Mouse (Mus musculus) forebrain, postnatal 0 days (tissue): ENCODE measurements at regions not wholly inside any gene's neighbourhood (a gene's known extent, or its start where the extent isn't known, plus 50 kb on each side); places are given as distances from the start of the nearest gene placed in this dataset.

Experiments
- ATAC-seq: fragments of 200-750 bp; cut with Nextera tagmentation; 2 replicates; pipeline ENCODE4 v1.8.0; 2017; ENCODE audit warnings: mild to moderate bottlenecking, moderate library complexity
- DNase-seq: peaks from one replicate; pipeline ENCODE4 v3.0.0-alpha.2; 2015
- H3K27ac ChIP-seq: fragments of 300-500 bp; sonication (generic); 2 replicates; pipeline ENCODE4 v1.5.1; 2014; ENCODE audit warnings: low read depth, mild to moderate bottlenecking, antibody characterized with exemption, low read length, moderate library complexity, mixed read lengths
- H3K27me3 ChIP-seq: fragments of 300-500 bp; sonication (generic); 2 replicates; pipeline ENCODE4 v1.6.1; 2014; ENCODE audit warnings: mild to moderate bottlenecking, low read length, mixed read lengths; ENCODE audit not compliant: insufficient read depth
- H3K36me3 ChIP-seq: fragments of 300-500 bp; sonication (generic); 2 replicates; pipeline ENCODE4 v1.6.1; 2014; ENCODE audit warnings: mild to moderate bottlenecking, moderate library complexity; ENCODE audit not compliant: insufficient read depth
- H3K4me1 ChIP-seq: fragments of 300-500 bp; sonication (generic); 2 replicates; pipeline ENCODE4 v1.6.1; 2014; ENCODE audit warnings: antibody characterized with exemption; ENCODE audit not compliant: insufficient read depth
- H3K4me2 ChIP-seq: fragments of 300-500 bp; sonication (generic); 2 replicates; pipeline ENCODE4 v1.6.1; 2014; ENCODE audit warnings: low read depth, mild to moderate bottlenecking, moderate library complexity
- H3K4me3 ChIP-seq: fragments of 300-500 bp; sonication (generic); 2 replicates; pipeline ENCODE4 v1.5.1; 2014; ENCODE audit warnings: low read depth, low read length, mixed read lengths
- H3K9ac ChIP-seq: fragments of 300-500 bp; sonication (generic); 2 replicates; pipeline ENCODE4 v1.6.1; 2014; ENCODE audit warnings: mild to moderate bottlenecking
- H3K9me3 ChIP-seq: fragments of 300-500 bp; sonication (generic); 2 replicates; pipeline ENCODE4 v1.6.1; 2016; ENCODE audit warnings: low read length
- CTCF ChIP-seq: sonication (generic); IDR thresholded peaks from 2 replicates; pipeline ENCODE4 v1.5.1; 2016; ENCODE audit warnings: antibody characterized with exemption, control low read depth, low read depth
- WGBS: fragments of 180-500 bp; shearing (Covaris S2); extraction: QIAGEN DNeasy Blood & Tissue Kit; methylation state at CpG from one replicate; pipeline ENCODE4 v1.1.7; 2014; 5-methylcytosine and 5-hydroxymethylcytosine counted together

GRCm38 (mm10) chr13:94670961-94671360 is 117.7 kb upstream of the Tbca start:
- H3K9ac ChIP-seq = no peak overlapping the region
- no peak overlapping the region for H3K4me3 ChIP-seq
- TF ChIP-seq CTCF = no peak
- H3K36me3 ChIP-seq = no peaks in the 10 kb centered on the region
- H3K4me2 ChIP-seq = no peak overlapping the region
- no peaks in the 10 kb centered on the region for H3K9me3 ChIP-seq
- no peaks in the 10 kb centered on the region for H3K4me1 ChIP-seq
- ATAC-seq = no peak
- WGBS = 86% methylated on average over 8 of the region's 8 CpGs
- DNase-seq = no peak
- H3K27ac ChIP-seq = no peak overlapping the region
- peaks cover 12% of the 10 kb centered on the region for H3K27me3 ChIP-seq

GRCm38 (mm10) chr13:94680492-94681168 is 108.1 kb upstream of the Tbca start:
- Histone ChIP-seq H3K27ac (no peak overlapping the region), H3K27me3 (0 out of 2 replicates have a peak, but pooled peaks cover 9% of the 10 kb centered on the region), H3K4me1 (no peaks in the 10 kb centered on the region), H3K36me3 (no peaks in the 10 kb centered on the region), H3K9me3 (no peaks in the 10 kb centered on the region), H3K4me2 (0 out of 2 replicates have a peak overlapping the region, but pooled peaks have one; percentile 6), H3K4me3 (no peak overlapping the region), H3K9ac (no peak overlapping the region)
- 23% methylated on average over 17 of the region's 17 CpGs for WGBS
- DNase-seq (no peak), ATAC-seq (no peak)
- TF ChIP-seq CTCF = no peak

- no peak overlapping the region for H3K4me2 ChIP-seq
- DNase-seq (no peak), ATAC-seq (no peak)
- H3K9me3 ChIP-seq = no peaks in the 10 kb centered on the region
- no peak overlapping the region for H3K9ac ChIP-seq
- H3K4me1 ChIP-seq = no peaks in the 10 kb centered on the region
- H3K4me3 ChIP-seq = no peak overlapping the region
- WGBS = 89% methylated on average over 13 of the region's 13 CpGs
- no peaks in the 10 kb centered on the region for H3K36me3 ChIP-seq
- H3K27ac ChIP-seq = no peak overlapping the region
- peaks cover 15% of the 10 kb centered on the region; the same call in 1 of the 2 replicates for H3K27me3 ChIP-seq
- no peak for TF ChIP-seq CTCF
These were observed 107.1 kb upstream of the Tbca start for GRCm38 (mm10) chr13:94681606-94682005.

- ATAC-seq (no peak), DNase-seq (no peak)
- no peak overlapping the region for H3K9ac ChIP-seq
- no peak overlapping the region for H3K4me2 ChIP-seq
- no peak overlapping the region for H3K27ac ChIP-seq
- H3K27me3 ChIP-seq = peaks cover 18% of the 10 kb centered on the region; the same call in 1 of the 2 replicates
- no peaks in the 10 kb centered on the region for H3K9me3 ChIP-seq
- no peak for TF ChIP-seq CTCF
- H3K4me3 ChIP-seq = no peak overlapping the region
- WGBS = 12% methylated on average over 7 of the region's 7 CpGs
- H3K36me3 ChIP-seq = no peaks in the 10 kb centered on the region
- H3K4me1 ChIP-seq = no peaks in the 10 kb centered on the region
These were observed 103.5 kb upstream of the Tbca start for GRCm38 (mm10) chr13:94685191-94685590.

GRCm38 (mm10) chr13:94687295-94687694 is 101.4 kb upstream of the Tbca start:
- H3K4me3 ChIP-seq = no peak overlapping the region
- DNase-seq (no peak), ATAC-seq (no peak)
- no peak; the same call in 1 of the 2 replicates for TF ChIP-seq CTCF
- no peak overlapping the region for H3K4me2 ChIP-seq
- 64% methylated on average over 5 of the region's 5 CpGs for WGBS
- H3K36me3 ChIP-seq = no peaks in the 10 kb centered on the region
- no peaks in the 10 kb centered on the region for H3K4me1 ChIP-seq
- peaks cover 14% of the 10 kb centered on the region; the same call in 1 of the 2 replicates for H3K27me3 ChIP-seq
- no peak overlapping the region for H3K27ac ChIP-seq
- H3K9ac ChIP-seq = no peak overlapping the region
- H3K9me3 ChIP-seq = no peaks in the 10 kb centered on the region

- TF ChIP-seq CTCF = no peak
- Histone ChIP-seq H3K36me3 (no peaks in the 10 kb centered on the region), H3K9ac (no peak overlapping the region), H3K4me2 (no peak overlapping the region), H3K4me1 (no peaks in the 10 kb centered on the region), H3K4me3 (no peak overlapping the region), H3K9me3 (no peaks in the 10 kb centered on the region), H3K27ac (no peak overlapping the region), H3K27me3 (peaks cover 54% of the 10 kb centered on the region)
- 4% methylated on average over 7 of the region's 7 CpGs for WGBS
- ATAC-seq = no peak
- DNase-seq = no peak
These were observed 82.1 kb upstream of the Tbca start for GRCm38 (mm10) chr13:94706641-94707053.

GRCm38 (mm10) chr13:94707371-94708280 is 81.1 kb upstream of the Tbca start:
- 3% methylated on average over 32 of the region's 32 CpGs for WGBS
- ATAC-seq = no peak
- H3K27ac ChIP-seq = no peak overlapping the region
- TF ChIP-seq CTCF = no peak
- DNase-seq = peak; percentile 57
- H3K4me3 ChIP-seq = no peak overlapping the region
- no peak overlapping the region for H3K4me2 ChIP-seq
- peaks cover 61% of the 10 kb centered on the region for H3K27me3 ChIP-seq
- no peak overlapping the region for H3K9ac ChIP-seq
- no peaks in the 10 kb centered on the region for H3K4me1 ChIP-seq
- H3K36me3 ChIP-seq = no peaks in the 10 kb centered on the region
- H3K9me3 ChIP-seq = no peaks in the 10 kb centered on the region
